Mouse (Mus musculus) olfactory bulb, adult 2 months (tissue): Measurements from ENCODE around the gene Erich6. TPM values are rescaled to one million over a fixed set of nuclear protein-coding genes. Genes with fewer than 3 reads are reported as not detected.

Experiments used
- H3K27ac ChIP-seq: fragments of 200-500 bp; 2 replicates; pipeline ENCODE4 v1.5.1; 2012; ENCODE audit warnings: low read depth, low read length; ENCODE audit not compliant: insufficient read depth
- H3K4me1 ChIP-seq: fragments of 200-500 bp; 2 replicates; pipeline ENCODE4 v1.6.1; 2012; ENCODE audit warnings: low read length; ENCODE audit not compliant: control insufficient read depth, insufficient read depth
- H3K4me3 ChIP-seq: fragments of 200-500 bp; 2 replicates; pipeline ENCODE4 v1.5.1; 2012; ENCODE audit warnings: mild to moderate bottlenecking, low read depth, low read length, moderate library complexity; ENCODE audit not compliant: insufficient read depth
- CTCF ChIP-seq: fragments of 200-500 bp; IDR thresholded peaks from 2 replicates; pipeline ENCODE4 v1.5.1; 2012; ENCODE audit warnings: low read depth, mild to moderate bottlenecking, low read length, moderate library complexity; ENCODE audit not compliant: insufficient read depth
- POLR2A ChIP-seq: fragments of 200-500 bp; IDR thresholded peaks from 2 replicates; pipeline ENCODE4 v1.6.1; 2012; ENCODE audit warnings: mild to moderate bottlenecking, low read depth, low read length, moderate library complexity; ENCODE audit not compliant: insufficient read depth
- WGBS: fragments of 180-500 bp; shearing (Covaris S2); methylation state at CpG from one replicate; pipeline ENCODE4 v1.1.7; 2018; 5-methylcytosine and 5-hydroxymethylcytosine counted together
- polyA plus RNA-seq: library from polyadenylated mRNA; stranded (reverse); fragments of >200 nt; gene quantifications from 2 replicates; pipeline ENCODE4 v1.2.4, GENCODE M21; 2012; ENCODE audit warnings: low replicate concordance; ENCODE audit not compliant: missing spikeins, insufficient read depth, insufficient read length

Erich6 gene
- polyA plus RNA-seq, 1 experiment: not detected

DNA sequence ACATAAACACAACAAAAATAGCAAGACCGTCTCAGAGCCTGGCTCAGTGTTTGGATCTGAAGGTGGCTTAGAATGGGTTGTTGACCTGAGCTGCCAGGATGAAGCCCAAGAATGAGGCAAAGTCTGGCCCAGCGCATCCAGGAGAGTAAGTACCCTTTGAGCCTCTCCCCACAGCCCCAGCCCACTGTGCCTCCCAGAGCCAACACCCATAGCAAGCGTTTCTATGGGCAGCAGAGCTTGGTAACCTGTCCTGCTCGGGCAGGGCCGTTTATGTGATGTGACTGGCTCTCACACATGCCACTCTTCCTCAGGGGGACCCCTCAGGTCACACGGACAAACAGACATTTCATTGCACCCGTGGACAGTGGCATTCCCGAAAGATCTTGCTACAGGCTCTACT lies 41.4 kb upstream of the Erich6 start:
- TF ChIP-seq POLR2A: no peak
- no peak for TF ChIP-seq CTCF
- H3K4me3 ChIP-seq: no peak overlapping the region
- 66% methylated on average over 8 of the region's 8 CpGs for WGBS
- H3K4me1 ChIP-seq: peaks cover 13% of the 10 kb centered on the region
- H3K27ac ChIP-seq: no peak overlapping the region

DNA sequence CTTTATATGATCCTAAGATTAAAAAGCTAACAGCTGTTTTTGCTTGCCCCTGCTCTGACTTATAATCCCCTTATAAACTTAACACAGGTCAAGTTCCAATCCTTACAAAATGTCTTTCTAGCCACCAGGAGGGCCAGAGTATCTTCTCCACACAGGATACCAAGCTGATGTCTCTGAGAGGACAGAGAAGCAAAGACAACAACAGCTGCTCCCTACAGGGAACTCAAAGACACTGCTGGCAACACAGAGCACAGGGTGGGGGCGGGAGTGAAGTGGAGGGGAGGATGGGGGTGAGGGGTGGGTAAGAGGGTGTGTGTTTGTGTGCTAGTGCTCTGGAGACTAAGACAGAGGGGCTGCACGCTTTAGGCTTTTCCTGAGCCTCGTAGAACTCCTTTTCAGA lies 40.6 kb upstream of the Erich6 start:
- Histone ChIP-seq H3K4me3 (no peak overlapping the region), H3K27ac (0 out of 2 replicates have a peak overlapping the region, but pooled peaks have one; percentile 8), H3K4me1 (peaks cover 10% of the 10 kb centered on the region)
- TF ChIP-seq POLR2A (no peak), CTCF (no peak)
- WGBS: 44% methylated on average over 3 of the region's 3 CpGs

DNA sequence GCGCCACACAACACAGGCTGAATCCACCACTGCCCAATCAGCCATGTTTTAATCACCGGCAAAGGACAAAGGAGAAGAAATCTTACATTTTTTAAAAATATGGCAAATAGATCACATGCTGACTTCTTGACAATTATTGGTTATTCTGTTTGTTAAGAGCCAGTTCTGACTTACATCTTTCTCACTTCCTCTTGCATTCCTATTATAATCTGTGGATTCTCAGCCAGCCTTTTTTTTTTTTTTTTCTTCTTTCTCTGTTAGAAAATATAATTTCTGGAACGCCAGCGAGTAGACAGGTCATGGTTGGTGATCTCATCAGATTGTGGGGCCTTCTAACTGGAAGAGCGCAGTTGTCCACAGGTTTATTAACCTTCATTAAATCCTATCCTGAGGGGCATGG lies 36.3 kb upstream of the Erich6 start:
- Histone ChIP-seq H3K4me3 (no peak overlapping the region), H3K4me1 (peaks cover 5% of the 10 kb centered on the region), H3K27ac (no peak overlapping the region)
- TF ChIP-seq CTCF (no peak), POLR2A (no peak)
- WGBS: 96% methylated on average over 5 of the region's 5 CpGs

DNA sequence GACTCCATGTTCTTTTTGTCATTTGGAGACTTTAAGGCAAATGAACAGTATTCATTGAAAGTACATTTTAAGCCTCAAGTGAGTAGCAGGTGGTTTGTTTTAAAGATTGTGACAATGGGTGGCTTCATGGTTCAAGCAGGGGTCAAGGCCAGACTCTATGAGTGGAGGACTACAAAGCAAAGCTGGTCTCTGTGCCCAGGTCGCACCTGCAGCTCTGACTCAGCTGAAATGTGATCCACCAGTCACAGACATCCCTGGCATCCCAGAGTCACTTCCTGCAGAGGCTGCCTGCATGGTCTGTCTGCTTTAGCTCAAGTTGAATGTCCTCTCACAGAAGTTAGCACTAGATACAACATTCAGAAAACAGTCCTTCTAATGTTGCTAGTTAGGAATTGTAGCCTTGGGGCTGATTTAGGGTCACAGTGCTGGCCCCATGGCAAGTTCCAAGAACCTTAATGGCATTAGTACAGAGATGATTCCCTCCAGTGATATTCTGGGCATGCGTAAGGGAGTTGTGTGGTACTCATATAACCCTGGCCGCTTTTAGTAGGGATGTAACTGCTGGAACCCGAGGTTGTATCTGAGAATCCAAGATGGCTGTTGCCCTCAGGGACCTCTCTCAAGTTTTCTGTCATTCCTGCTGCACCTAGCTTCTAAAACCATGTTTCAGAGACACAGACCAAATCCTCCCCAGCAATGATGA lies 35.6 kb upstream of the Erich6 start:
- no peak overlapping the region for H3K27ac ChIP-seq
- H3K4me3 ChIP-seq: no peak overlapping the region
- H3K4me1 ChIP-seq: peaks cover 3% of the 10 kb centered on the region
- 86% methylated on average over 4 of the region's 4 CpGs for WGBS
- no peak for TF ChIP-seq POLR2A
- no peak for TF ChIP-seq CTCF

DNA sequence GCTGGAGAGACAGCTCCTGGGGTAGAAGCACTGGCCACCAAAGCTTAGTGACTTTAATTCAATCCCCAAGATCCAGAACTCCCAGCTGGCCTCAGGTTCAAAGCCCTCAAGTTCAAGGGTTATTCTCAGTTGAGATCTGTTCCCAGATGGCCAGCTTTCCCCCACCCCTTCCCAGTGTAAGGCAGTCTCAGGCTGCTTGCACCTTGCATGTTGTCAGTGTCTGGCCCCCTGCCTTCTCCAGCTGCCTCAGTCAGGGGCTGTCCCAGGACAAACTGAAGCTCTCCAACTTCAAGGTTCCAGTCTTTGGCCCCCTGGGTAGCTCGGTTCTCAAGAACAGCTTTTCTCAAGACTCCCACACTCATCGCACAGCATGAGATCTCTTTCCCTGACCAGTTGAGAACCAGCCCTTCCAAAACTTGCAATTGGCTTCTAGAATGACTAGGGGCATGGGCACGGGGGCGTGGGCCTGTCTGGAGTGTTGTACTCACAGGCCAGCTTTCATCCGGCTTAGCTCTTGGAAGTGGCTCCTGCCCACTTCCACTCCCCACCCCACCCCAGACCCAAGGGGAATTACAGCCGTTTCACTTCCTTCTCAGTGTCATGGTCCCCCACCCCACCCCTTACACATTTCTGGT lies 34.7 kb upstream of the Erich6 start:
- Histone ChIP-seq H3K27ac (no peak overlapping the region), H3K4me3 (no peak overlapping the region), H3K4me1 (peaks cover 3% of the 10 kb centered on the region)
- 67% methylated on average over 6 of the region's 6 CpGs for WGBS
- TF ChIP-seq CTCF (no peak), POLR2A (no peak)

DNA sequence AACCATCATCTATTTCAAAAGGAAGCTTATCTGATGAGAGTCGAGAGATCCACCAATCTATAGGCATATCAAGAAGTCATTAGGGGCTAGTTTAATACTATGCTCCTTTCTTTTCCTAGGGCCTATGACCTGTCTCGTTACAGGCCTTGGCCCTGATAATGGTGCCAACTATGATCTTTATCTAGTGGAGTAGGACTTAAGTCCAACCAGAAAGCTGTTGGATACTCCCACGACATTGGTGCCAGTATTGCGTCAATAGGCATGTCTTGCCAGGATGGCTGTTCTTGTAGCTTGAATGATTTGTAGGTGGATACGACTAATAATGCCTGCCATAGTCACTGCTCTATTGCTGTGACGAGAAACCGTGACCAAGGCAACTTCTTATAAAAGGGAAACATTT lies 27.0 kb upstream of the Erich6 start:
- 80% methylated on average over 7 of the region's 7 CpGs for WGBS
- no peak for TF ChIP-seq CTCF
- no peak for TF ChIP-seq POLR2A
- Histone ChIP-seq H3K4me1 (no peaks in the 10 kb centered on the region), H3K27ac (no peak overlapping the region), H3K4me3 (no peak overlapping the region)

DNA sequence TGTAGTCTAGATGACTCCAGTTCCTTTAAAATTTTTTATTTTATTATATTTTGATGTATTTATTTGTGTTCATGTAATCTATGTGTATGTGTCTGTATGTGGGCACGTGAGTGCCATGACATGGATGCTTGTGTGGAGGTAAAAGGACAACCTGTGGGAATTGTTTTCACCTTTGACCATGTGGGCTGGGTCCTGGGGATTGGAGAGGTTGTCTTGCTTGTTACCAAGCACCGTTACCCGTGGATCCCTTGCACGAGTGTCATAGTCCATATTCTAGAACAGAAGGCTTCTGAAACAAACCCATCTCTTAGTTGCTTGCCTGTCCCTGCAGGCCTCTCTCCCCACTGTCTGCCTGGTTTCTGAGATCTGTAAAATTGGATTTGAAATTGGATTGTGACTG lies 23.6 kb upstream of the Erich6 start:
- TF ChIP-seq POLR2A (no peak), CTCF (no peak)
- H3K27ac ChIP-seq: no peak overlapping the region
- 95% methylated on average over 4 of the region's 4 CpGs for WGBS
- H3K4me3 ChIP-seq: no peak overlapping the region
- peaks cover 2% of the 10 kb centered on the region; the same call in 1 of the 2 replicates for H3K4me1 ChIP-seq

DNA sequence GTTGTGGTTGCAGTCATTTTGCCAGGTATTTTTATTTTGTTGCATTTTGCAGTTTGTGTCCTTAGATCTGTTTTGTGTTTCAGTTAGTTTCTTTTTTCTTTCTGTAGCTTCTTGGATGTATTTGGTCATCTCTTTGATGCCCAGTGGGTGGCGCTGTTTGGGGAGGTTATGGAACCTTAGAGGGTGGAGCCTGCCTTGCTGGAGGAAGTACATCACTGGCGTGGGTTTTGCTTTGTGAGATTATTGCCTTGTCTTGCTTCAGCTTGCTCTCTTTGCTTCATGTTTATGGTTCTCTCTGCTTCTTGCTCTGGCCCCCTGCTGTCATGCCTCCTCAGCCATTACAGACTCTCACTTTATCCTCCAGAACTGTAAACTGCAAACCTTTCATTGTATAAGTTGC lies 20.3 kb upstream of the Erich6 start:
- no peak overlapping the region for H3K4me3 ChIP-seq
- 40% methylated on average over 2 of the region's 2 CpGs for WGBS
- TF ChIP-seq POLR2A: no peak
- TF ChIP-seq CTCF: no peak; the same call in 1 of the 2 replicates

DNA sequence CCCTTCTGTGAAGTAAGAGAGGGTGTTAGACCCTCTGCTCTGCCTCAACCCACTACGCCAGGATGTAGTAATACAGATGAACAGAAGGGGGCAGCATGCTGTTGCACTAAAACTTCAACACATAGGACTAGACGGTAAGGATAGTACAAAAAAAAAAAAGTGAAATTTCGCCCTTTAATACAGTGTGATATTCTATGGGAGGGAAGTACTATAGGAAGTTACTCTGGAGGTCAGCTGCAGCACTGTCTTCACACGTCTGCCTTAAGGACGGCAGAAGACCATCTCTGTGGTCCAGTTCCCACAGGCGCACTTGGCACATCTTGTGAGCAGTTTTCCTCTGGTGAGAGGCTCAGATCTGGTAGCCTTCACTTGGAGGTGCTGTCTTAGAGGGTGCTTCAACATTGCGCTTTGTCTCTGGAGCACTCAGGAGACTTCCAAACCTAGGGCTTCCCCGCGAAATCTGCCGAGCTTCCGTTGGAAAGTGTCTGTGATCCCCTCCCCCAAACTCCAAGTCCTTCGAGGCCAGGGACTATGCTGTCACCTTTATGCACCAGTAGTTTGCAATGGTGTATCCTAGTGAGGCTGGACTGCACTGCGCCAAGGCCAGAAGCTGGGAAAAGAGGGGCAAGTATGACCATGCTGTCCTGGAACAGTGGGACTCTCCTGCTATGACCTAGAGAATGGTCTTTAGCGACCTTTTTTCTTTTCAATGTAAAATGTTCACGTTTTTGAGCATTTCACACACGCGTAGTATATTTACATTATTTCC lies 18.5 kb upstream of the Erich6 start:
- no peak for TF ChIP-seq CTCF
- TF ChIP-seq POLR2A: no peak
- Histone ChIP-seq H3K4me1 (peaks cover 2% of the 10 kb centered on the region; the same call in 1 of the 2 replicates), H3K4me3 (no peak overlapping the region), H3K27ac (no peak overlapping the region)
- 50% methylated on average over 17 of the region's 17 CpGs for WGBS

More for the DNA sequence above, 20.3 kb upstream of the Erich6 start:
- Histone ChIP-seq H3K4me1 (peaks cover 2% of the 10 kb centered on the region; the same call in 1 of the 2 replicates), H3K27ac (no peak overlapping the region)
